Mouse (Mus musculus) spleen, adult 2 months (tissue): ENCODE measurements around the gene Prpf38b.

Experiments
- CTCF ChIP-seq: fragments of 200-500 bp; IDR thresholded peaks from 2 replicates; pipeline ENCODE4 v1.5.1; 2011; ENCODE audit warnings: mild to moderate bottlenecking, inconsistent platforms; ENCODE audit not compliant: insufficient read depth, insufficient read length, insufficient replicate concordance; ENCODE audit errors: extremely low read depth
- POLR2A ChIP-seq: fragments of 200-500 bp; IDR thresholded peaks from 2 replicates; pipeline ENCODE4 v1.6.1; 2011; ENCODE audit warnings: low read depth, low read length, inconsistent platforms

GRCm38 (mm10) chr3:108926308-108926707, 14.8 kb upstream of the Prpf38b start:
- no peak for TF ChIP-seq POLR2A
- TF ChIP-seq CTCF = no peak
